Mouse (Mus musculus) olfactory bulb, adult 2 months (tissue): Measurements from ENCODE around the gene Pla2g4a.

Source experiments
- CTCF ChIP-seq: fragments of 200-500 bp; IDR thresholded peaks from 2 replicates; pipeline ENCODE4 v1.5.1; 2012; ENCODE audit warnings: low read depth, mild to moderate bottlenecking, low read length, moderate library complexity; ENCODE audit not compliant: insufficient read depth
- POLR2A ChIP-seq: fragments of 200-500 bp; IDR thresholded peaks from 2 replicates; pipeline ENCODE4 v1.6.1; 2012; ENCODE audit warnings: mild to moderate bottlenecking, low read depth, low read length, moderate library complexity; ENCODE audit not compliant: insufficient read depth

- no peak for TF ChIP-seq CTCF
- no peak for TF ChIP-seq POLR2A
These were observed 93.8 kb downstream of the Pla2g4a start for GRCm38 (mm10) chr1:149867323-149867722.
